Mouse (Mus musculus): ENCODE data around the gene Scrn3. TPM values are rescaled to one million over a fixed set of nuclear protein-coding genes. Genes with fewer than 3 reads are reported as not detected.

Gene Scrn3
- polyA plus RNA-seq (2014; fragmentation: Illumina TruSeq; extraction: RNeasy Lipid Tissue Mini Kit (QIAGEN cat#74804); ENCODE audit: low read depth, low replicate concordance), result 31.7 TPM

GRCm38 (mm10) chr2:73312152-73313116 is at the start of gene Scrn3, which contains the start of gene Cir1:
Gene Scrn3, plus strand, starts transcription at chr2:73312601.
Gene Cir1, minus strand, starts transcription at chr2:73312701.

GRCm38 (mm10) chr2:73271459-73272161 is 40.8 kb upstream of the Scrn3 start, which contains the start of gene Sp9:
Gene Sp9, plus strand, starts transcription at chr2:73271925.

GRCm38 (mm10) chr2:73386356-73387046 is 74.1 kb downstream of the Scrn3 start, which contains the start of gene Gpr155:
Gene Gpr155, minus strand, starts transcription at chr2:73386572.

Other genes with a start within 250 kb of the Scrn3 start
- gene Ola1, start 93.7 kb upstream of the Scrn3 start, polyA plus RNA-seq (2014; fragmentation: Illumina TruSeq; extraction: RNeasy Lipid Tissue Mini Kit (QIAGEN cat#74804); ENCODE audit: low read depth, low replicate concordance), result 37.5 TPM
- gene Sp9, start 40.7 kb upstream of the Scrn3 start, polyA plus RNA-seq (2014; fragmentation: Illumina TruSeq; extraction: RNeasy Lipid Tissue Mini Kit (QIAGEN cat#74804); ENCODE audit: low read depth, low replicate concordance), result not detected
- 20.2 TPM for gene Cir1, start 100 bp downstream of the Scrn3 start, polyA plus RNA-seq (2014; fragmentation: Illumina TruSeq; extraction: RNeasy Lipid Tissue Mini Kit (QIAGEN cat#74804); ENCODE audit: low read depth, low replicate concordance)
- 10.0 TPM for gene Gpr155, start 74.0 kb downstream of the Scrn3 start, polyA plus RNA-seq (2014; fragmentation: Illumina TruSeq; extraction: RNeasy Lipid Tissue Mini Kit (QIAGEN cat#74804); ENCODE audit: low read depth, low replicate concordance)
- 9.6 TPM for gene Wipf1, start 217.1 kb downstream of the Scrn3 start, polyA plus RNA-seq (2014; fragmentation: Illumina TruSeq; extraction: RNeasy Lipid Tissue Mini Kit (QIAGEN cat#74804); ENCODE audit: low read depth, low replicate concordance)